Mouse (Mus musculus) mesoderm, embryonic 11.5 days (tissue): ENCODE results near the gene Lmnb2.

Source experiments
- DNase-seq: peaks from one replicate; pipeline ENCODE4 v3.0.0-alpha.2; 2012; ENCODE audit warnings: low read depth, low spot score

Gene Lmnb2

GRCm38 (mm10) chr10:80917779-80918434 lies at the start of gene Lmnb2:
Gene Lmnb2 (minus strand): TSS chr10:80918245.
- DNase-seq: peak; percentile 73

- DNase-seq: no peak
Observed at GRCm38 (mm10) chr10:80967101-80967656, 49.1 kb upstream of the Lmnb2 start.

- DNase-seq: no peak
Observed at GRCm38 (mm10) chr10:80966296-80966695, 48.3 kb upstream of the Lmnb2 start.

- no peak for DNase-seq
Observed at GRCm38 (mm10) chr10:80963031-80963975, 45.3 kb upstream of the Lmnb2 start.

- DNase-seq: no peak
Observed at GRCm38 (mm10) chr10:80962585-80962984, 44.5 kb upstream of the Lmnb2 start.

GRCm38 (mm10) chr10:80962051-80962472 lies 44.0 kb upstream of the Lmnb2 start:
- DNase-seq: no peak

- DNase-seq: peak; percentile 87
Observed at GRCm38 (mm10) chr10:80960551-80961508, 42.8 kb upstream of the Lmnb2 start.

GRCm38 (mm10) chr10:80958979-80959637 lies 41.1 kb upstream of the Lmnb2 start:
- DNase-seq: no peak

- DNase-seq: no peak
Observed at GRCm38 (mm10) chr10:80957791-80958190, 39.7 kb upstream of the Lmnb2 start.

- DNase-seq: no peak
Observed at GRCm38 (mm10) chr10:80956901-80957300, 38.9 kb upstream of the Lmnb2 start.

GRCm38 (mm10) chr10:80956385-80956784 lies 38.3 kb upstream of the Lmnb2 start:
- DNase-seq: no peak

GRCm38 (mm10) chr10:80955536-80955935 lies 37.5 kb upstream of the Lmnb2 start:
- DNase-seq: peak; percentile 77

- no peak for DNase-seq
Observed at GRCm38 (mm10) chr10:80954843-80955242, 36.8 kb upstream of the Lmnb2 start.

GRCm38 (mm10) chr10:80954415-80954814 lies 36.4 kb upstream of the Lmnb2 start:
- DNase-seq: no peak

- DNase-seq: no peak
Observed at GRCm38 (mm10) chr10:80952449-80952848, 34.4 kb upstream of the Lmnb2 start.

GRCm38 (mm10) chr10:80951761-80952390 lies 33.8 kb upstream of the Lmnb2 start:
- DNase-seq: no peak

- no peak for DNase-seq
Observed at GRCm38 (mm10) chr10:80950314-80950713, 32.3 kb upstream of the Lmnb2 start.

- DNase-seq: no peak
Observed at GRCm38 (mm10) chr10:80949081-80949480, 31.0 kb upstream of the Lmnb2 start.

- DNase-seq: no peak
Observed at GRCm38 (mm10) chr10:80948570-80948969, 30.5 kb upstream of the Lmnb2 start.

- DNase-seq: no peak
Observed at GRCm38 (mm10) chr10:80947802-80948201, 29.8 kb upstream of the Lmnb2 start.
